Mouse (Mus musculus) midbrain, embryonic 14.5 days (tissue): Measurements from ENCODE around the gene Itgb8. TPM values are rescaled to one million over a fixed set of nuclear protein-coding genes. Genes with fewer than 3 reads are reported as not detected.
A peak's percentile ranks its signal among the peaks of the same experiment; 100 is the strongest.

Experiments
- ATAC-seq: fragments of 200-750 bp; cut with Nextera tagmentation; 2 replicates; pipeline ENCODE4 v1.8.0; 2017; ENCODE audit warnings: moderate number of reproducible peaks, moderate library complexity; ENCODE audit not compliant: low FRiP score, low TSS enrichment
- DNase-seq: peaks from one replicate; pipeline ENCODE4 v3.0.0-alpha.2; 2015
- H3K27ac ChIP-seq: fragments of 300-500 bp; sonication (generic); replicated peaks from 2 replicates; pipeline ENCODE4 v1.5.1; 2014; ENCODE audit warnings: mild to moderate bottlenecking, low read depth, low read length, moderate library complexity
- H3K27me3 ChIP-seq: fragments of 300-500 bp; sonication (generic); 2 replicates; pipeline ENCODE4 v1.6.1; 2014; ENCODE audit warnings: low read length, control low read depth, mixed read lengths; ENCODE audit not compliant: control insufficient read depth, insufficient read depth
- H3K36me3 ChIP-seq: fragments of 300-500 bp; sonication (generic); 2 replicates; pipeline ENCODE4 v1.6.1; 2014; ENCODE audit warnings: low read length, control low read depth; ENCODE audit not compliant: control insufficient read depth, insufficient read depth
- H3K4me1 ChIP-seq: fragments of 300-500 bp; sonication (generic); 2 replicates; pipeline ENCODE4 v1.6.1; 2014; ENCODE audit warnings: mild to moderate bottlenecking, antibody characterized with exemption, low read length, control low read depth; ENCODE audit not compliant: control insufficient read depth, insufficient read depth
- H3K4me2 ChIP-seq: fragments of 300-500 bp; sonication (generic); 2 replicates; pipeline ENCODE4 v1.6.1; 2014; ENCODE audit warnings: mild to moderate bottlenecking, low read length, moderate library complexity
- H3K4me3 ChIP-seq: fragments of 300-500 bp; sonication (generic); replicated peaks from 2 replicates; pipeline ENCODE4 v1.5.1; 2014; ENCODE audit warnings: low read depth, low read length
- H3K9ac ChIP-seq: fragments of 300-500 bp; sonication (generic); replicated peaks from 2 replicates; pipeline ENCODE4 v1.6.1; 2014; ENCODE audit warnings: mild to moderate bottlenecking, low read length, moderate library complexity
- H3K9me3 ChIP-seq: fragments of 300-500 bp; sonication (generic); 2 replicates; pipeline ENCODE4 v1.6.1; 2016; ENCODE audit warnings: low read length, control low read depth, mixed read lengths; ENCODE audit not compliant: control insufficient read depth
- WGBS: fragments of 180-500 bp; shearing (Covaris S2); extraction: QIAGEN DNeasy Blood & Tissue Kit; methylation state at CpG from one replicate; pipeline ENCODE4 v1.1.7; 2014; 5-methylcytosine and 5-hydroxymethylcytosine counted together
- polyA plus RNA-seq: library from polyadenylated mRNA; unstranded; fragments of >200 nt; fragmentation: Nextera tagmentation; extraction: Ambion mirVana; gene quantifications from 2 replicates; pipeline ENCODE4 v1.2.1, GENCODE M21; 2014

Gene Itgb8
- polyA plus RNA-seq, 1 experiment from 2014 or later: 21.5 TPM

- no peak for ATAC-seq
- no peaks in the 10 kb centered on the region for H3K4me1 ChIP-seq
- H3K27ac ChIP-seq: no peak overlapping the region
- no peak overlapping the region for H3K4me3 ChIP-seq
- H3K9me3 ChIP-seq: no peaks in the 10 kb centered on the region
- H3K4me2 ChIP-seq: no peak overlapping the region
- H3K9ac ChIP-seq: no peak overlapping the region
- 0 out of 2 replicates have a peak, but pooled peaks cover 3% of the 10 kb centered on the region for H3K36me3 ChIP-seq
- no peak for DNase-seq
- H3K27me3 ChIP-seq: no peaks in the 10 kb centered on the region
Observed at GRCm38 (mm10) chr12:119195145-119195544, 43.5 kb downstream of the Itgb8 start.

GRCm38 (mm10) chr12:119189814-119190213, 48.8 kb downstream of the Itgb8 start:
- Histone ChIP-seq H3K4me3 (no peak overlapping the region), H3K4me1 (no peaks in the 10 kb centered on the region), H3K4me2 (no peak overlapping the region), H3K36me3 (0 out of 2 replicates have a peak, but pooled peaks cover 14% of the 10 kb centered on the region), H3K27ac (no peak overlapping the region), H3K9ac (no peak overlapping the region), H3K27me3 (no peaks in the 10 kb centered on the region), H3K9me3 (no peaks in the 10 kb centered on the region)
- WGBS: 89% methylated on average over 8 of the region's 8 CpGs
- DNase-seq: no peak
- ATAC-seq: no peak

- H3K9ac ChIP-seq: no peak overlapping the region
- ATAC-seq (no peak), DNase-seq (no peak)
- WGBS: 95% methylated on average over 1 of the region's 1 CpGs
- H3K9me3 ChIP-seq: no peaks in the 10 kb centered on the region
- H3K36me3 ChIP-seq: 0 out of 2 replicates have a peak, but pooled peaks cover 14% of the 10 kb centered on the region
- H3K4me2 ChIP-seq: no peak overlapping the region
- no peak overlapping the region for H3K27ac ChIP-seq
- no peaks in the 10 kb centered on the region for H3K4me1 ChIP-seq
- no peak overlapping the region for H3K4me3 ChIP-seq
- H3K27me3 ChIP-seq: no peaks in the 10 kb centered on the region
Observed at GRCm38 (mm10) chr12:119185441-119185840, 53.2 kb downstream of the Itgb8 start.

- Histone ChIP-seq H3K9me3 (no peaks in the 10 kb centered on the region), H3K4me2 (no peak overlapping the region), H3K27me3 (no peaks in the 10 kb centered on the region), H3K36me3 (peaks cover 5% of the 10 kb centered on the region; the same call in 1 of the 2 replicates), H3K27ac (no peak overlapping the region), H3K4me1 (no peaks in the 10 kb centered on the region), H3K9ac (no peak overlapping the region), H3K4me3 (no peak overlapping the region)
- DNase-seq: no peak
- ATAC-seq: no peak
- 90% methylated on average over 2 of the region's 2 CpGs for WGBS
Observed at GRCm38 (mm10) chr12:119182215-119182924, 56.2 kb downstream of the Itgb8 start.

GRCm38 (mm10) chr12:119176017-119176416, 62.6 kb downstream of the Itgb8 start:
- DNase-seq: no peak
- H3K4me3 ChIP-seq: no peak overlapping the region
- H3K4me1 ChIP-seq: no peaks in the 10 kb centered on the region
- H3K9me3 ChIP-seq: no peaks in the 10 kb centered on the region
- peaks cover 6% of the 10 kb centered on the region for H3K36me3 ChIP-seq
- no peak overlapping the region for H3K4me2 ChIP-seq
- no peak for ATAC-seq
- no peak overlapping the region for H3K9ac ChIP-seq
- WGBS: 91% methylated on average over 2 of the region's 2 CpGs
- H3K27me3 ChIP-seq: no peaks in the 10 kb centered on the region
- H3K27ac ChIP-seq: no peak overlapping the region

- Histone ChIP-seq H3K4me2 (no peak overlapping the region), H3K9me3 (no peaks in the 10 kb centered on the region), H3K36me3 (peaks cover 13% of the 10 kb centered on the region), H3K9ac (no peak overlapping the region), H3K27ac (no peak overlapping the region), H3K4me3 (no peak overlapping the region), H3K4me1 (no peaks in the 10 kb centered on the region), H3K27me3 (no peaks in the 10 kb centered on the region)
- 88% methylated on average over 4 of the region's 4 CpGs for WGBS
- ATAC-seq: no peak
- peak; percentile 41 for DNase-seq
Observed at GRCm38 (mm10) chr12:119169828-119170539, 68.6 kb downstream of the Itgb8 start.

- DNase-seq (no peak), ATAC-seq (no peak)
- Histone ChIP-seq H3K9me3 (no peaks in the 10 kb centered on the region), H3K4me2 (no peak overlapping the region), H3K9ac (no peak overlapping the region), H3K4me1 (no peaks in the 10 kb centered on the region), H3K27ac (no peak overlapping the region), H3K4me3 (no peak overlapping the region), H3K27me3 (no peaks in the 10 kb centered on the region), H3K36me3 (peaks cover 14% of the 10 kb centered on the region)
- WGBS: 65% methylated on average over 3 of the region's 3 CpGs
Observed at GRCm38 (mm10) chr12:119169143-119169542, 69.5 kb downstream of the Itgb8 start.

GRCm38 (mm10) chr12:119165115-119165514, 73.5 kb downstream of the Itgb8 start:
- no peak overlapping the region for H3K4me3 ChIP-seq
- H3K36me3 ChIP-seq: peaks cover 33% of the 10 kb centered on the region
- H3K27me3 ChIP-seq: no peaks in the 10 kb centered on the region
- H3K9ac ChIP-seq: no peak overlapping the region
- no peaks in the 10 kb centered on the region for H3K9me3 ChIP-seq
- H3K4me2 ChIP-seq: no peak overlapping the region
- peaks cover 10% of the 10 kb centered on the region for H3K4me1 ChIP-seq
- DNase-seq: no peak
- 94% methylated on average over 2 of the region's 2 CpGs for WGBS
- no peak for ATAC-seq
- H3K27ac ChIP-seq: no peak overlapping the region

GRCm38 (mm10) chr12:119164672-119165071, 73.9 kb downstream of the Itgb8 start:
- DNase-seq (peak; percentile 34), ATAC-seq (no peak)
- H3K27ac ChIP-seq: no peak overlapping the region
- H3K9me3 ChIP-seq: no peaks in the 10 kb centered on the region
- H3K27me3 ChIP-seq: no peaks in the 10 kb centered on the region
- no peak overlapping the region for H3K4me3 ChIP-seq
- H3K36me3 ChIP-seq: peaks cover 33% of the 10 kb centered on the region
- WGBS: 51% methylated on average over 1 of the region's 1 CpGs
- H3K4me1 ChIP-seq: peaks cover 10% of the 10 kb centered on the region
- no peak overlapping the region for H3K4me2 ChIP-seq
- H3K9ac ChIP-seq: no peak overlapping the region
